Mouse (Mus musculus): ENCODE measurements around the gene Itgb2l. TPM values are rescaled to one million over a fixed set of nuclear protein-coding genes. Genes with fewer than 3 reads are reported as not detected.
"Not testable (repeated sequence)": the region's sequence is repeated elsewhere in the genome, so short reads cannot be mapped to it uniquely, and the experiment has no call there.

The Itgb2l gene
- polyA plus RNA-seq, 1 experiment, result 0.07 TPM

DNA sequence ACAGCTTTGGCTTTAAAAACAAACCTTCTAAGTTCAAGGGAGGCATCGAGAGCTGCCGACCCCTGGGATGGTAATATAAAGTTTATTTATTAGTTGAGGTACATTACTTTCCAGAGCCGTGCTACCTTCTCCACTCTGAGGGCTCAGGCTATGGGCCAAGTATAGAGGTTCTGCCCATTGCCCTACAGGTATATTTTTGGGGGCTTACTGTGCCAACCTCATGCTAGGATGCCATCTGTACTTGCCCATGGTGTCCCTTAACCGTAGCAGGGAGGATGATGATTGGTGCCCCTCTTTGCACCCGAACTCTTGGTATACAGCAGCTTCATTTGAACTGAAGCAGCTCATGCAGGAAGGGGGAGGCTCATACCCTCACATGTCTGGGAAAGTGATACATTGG is 14.2 kb upstream of the Itgb2l start:
- no peak for TF ChIP-seq MYOG (IDR thresholded peaks at IDR 0.05; ENCODE audit: control insufficient read depth in 1 of 3, insufficient read depth in 1 of 3, insufficient read length in 2 of 3, low read depth in 2 of 3)
- TF ChIP-seq REST (IDR thresholded peaks at IDR 0.05; ENCODE audit: insufficient read depth, insufficient read length), result no peak
- Histone ChIP-seq H3ac (ENCODE audit: control insufficient read depth, insufficient read length) (no peak overlapping the region), H3K27me3 (ENCODE audit: control insufficient read depth, insufficient read depth, insufficient read length) (peaks cover 7% of the 10 kb centered on the region), H3K4me2 (ENCODE audit: low read depth) (no peak overlapping the region), H3K4me3 (no peak overlapping the region), H3K79me2 (ENCODE audit: control insufficient read depth, insufficient read depth) (no peaks in the 10 kb centered on the region), H3K36me3 (ENCODE audit: control insufficient read depth, insufficient read depth) (no peaks in the 10 kb centered on the region)

DNA sequence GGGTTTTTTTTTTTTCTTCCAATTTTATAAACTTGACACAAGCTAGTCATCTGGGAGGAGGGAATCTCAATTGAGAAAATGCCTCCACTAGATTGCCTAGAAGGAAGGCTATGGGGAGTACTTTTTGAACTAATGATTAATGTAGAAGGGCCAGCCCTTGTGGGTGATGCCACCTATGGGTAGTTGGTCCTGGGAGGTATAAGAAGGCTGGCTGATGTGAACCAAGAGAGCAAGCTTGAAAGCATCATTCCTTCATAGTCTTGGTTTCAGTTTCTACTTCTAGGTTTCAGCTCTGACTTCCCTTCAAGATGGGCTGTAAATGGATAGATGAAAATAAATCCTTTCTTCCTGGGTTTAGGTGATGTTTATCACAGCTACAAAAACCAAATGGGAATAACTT is 10.7 kb upstream of the Itgb2l start:
- no peak overlapping the region for H3ac ChIP-seq (ENCODE audit: control insufficient read depth, insufficient read length)
- H3K27me3 ChIP-seq (ENCODE audit: control insufficient read depth, insufficient read depth, insufficient read length), result no peaks in the 10 kb centered on the region
- no peak overlapping the region for H3K4me3 ChIP-seq
- H3K36me3 ChIP-seq (ENCODE audit: control insufficient read depth, insufficient read depth), result no peaks in the 10 kb centered on the region
- H3K4me2 ChIP-seq (ENCODE audit: low read depth), result no peak overlapping the region
- TF ChIP-seq TCF12 (IDR thresholded peaks at IDR 0.05; ENCODE audit: insufficient read depth, poor library complexity, severe bottlenecking), result no peak
- TF ChIP-seq POLR2AphosphoS2 (IDR thresholded peaks at IDR 0.05; ENCODE audit: insufficient read length, low read depth), result no peak
- no peak for TF ChIP-seq CEBPB (IDR thresholded peaks at IDR 0.05; ENCODE audit: insufficient read depth, poor library complexity, severe bottlenecking)
- no peak for TF ChIP-seq REST (IDR thresholded peaks at IDR 0.05; ENCODE audit: insufficient read depth, insufficient read length)
- TF ChIP-seq POLR2A (IDR thresholded peaks at IDR 0.05; ENCODE audit: insufficient read length, low read depth), result no peak
- TF ChIP-seq TCF3 (IDR thresholded peaks at IDR 0.05; ENCODE audit: insufficient read length, low read depth), result no peak
- no peak for TF ChIP-seq MYOG (IDR thresholded peaks at IDR 0.05; ENCODE audit: control insufficient read depth in 1 of 3, insufficient read depth in 1 of 3, insufficient read length in 2 of 3, low read depth in 2 of 3)
- TF ChIP-seq MYOD1 (IDR thresholded peaks at IDR 0.05; ENCODE audit: control insufficient read depth in 1 of 3, insufficient read length in 2 of 3, low read depth in 2 of 3), result no peak
- no peaks in the 10 kb centered on the region for H3K79me2 ChIP-seq (ENCODE audit: control insufficient read depth, insufficient read depth)

DNA sequence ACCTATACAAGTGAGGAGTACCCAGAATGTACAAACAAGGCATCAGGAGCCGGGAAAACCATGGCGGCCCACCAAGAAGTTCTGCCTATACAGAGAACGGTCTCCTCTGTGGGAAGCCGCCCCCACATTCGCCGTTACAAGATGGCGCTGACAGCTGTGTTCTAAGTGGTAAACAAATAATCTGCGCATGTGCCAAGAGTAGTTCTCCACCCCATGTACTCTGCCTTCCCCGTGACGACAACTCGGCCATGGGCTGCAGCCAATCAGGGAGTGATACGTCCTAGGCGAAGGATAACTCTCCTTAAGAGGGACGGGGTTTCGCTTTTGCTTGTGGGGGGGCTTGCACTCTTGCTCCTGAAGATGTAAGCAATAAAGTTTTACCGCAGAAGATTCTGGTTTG is 7.5 kb upstream of the Itgb2l start:
- H3K27me3 ChIP-seq (ENCODE audit: control insufficient read depth, insufficient read depth, insufficient read length); H3ac ChIP-seq (ENCODE audit: control insufficient read depth, insufficient read length); H3K36me3 ChIP-seq (ENCODE audit: control insufficient read depth, insufficient read depth); H3K4me2 ChIP-seq (ENCODE audit: low read depth); H3K79me2 ChIP-seq (ENCODE audit: control insufficient read depth, insufficient read depth); H3K4me3 ChIP-seq: not testable (repeated sequence)

DNA sequence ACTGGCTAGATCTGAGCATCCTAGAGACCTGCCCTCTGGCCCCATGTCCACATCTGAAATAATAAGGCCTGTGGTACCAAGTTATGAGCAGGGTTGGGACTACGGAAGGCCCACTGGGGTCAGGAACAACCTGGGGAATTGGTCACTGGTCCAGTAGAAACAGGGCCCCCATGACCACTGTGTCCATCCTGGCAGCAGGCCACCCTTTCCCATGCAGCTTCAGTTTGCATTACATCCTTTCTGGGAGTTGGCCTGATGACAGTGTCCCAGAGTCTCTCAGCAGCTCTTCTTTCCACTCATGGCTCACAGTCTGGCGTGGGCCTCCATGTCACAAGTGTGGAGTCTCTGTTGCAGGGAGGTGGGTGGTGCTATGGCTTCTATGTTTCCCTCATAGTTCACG is 1.6 kb downstream of the Itgb2l start:
- no peaks in the 10 kb centered on the region for H3K36me3 ChIP-seq (ENCODE audit: control insufficient read depth, insufficient read depth)
- H3K79me2 ChIP-seq (ENCODE audit: control insufficient read depth, insufficient read depth), result no peaks in the 10 kb centered on the region
- no peak overlapping the region for H3K4me2 ChIP-seq (ENCODE audit: low read depth)
- no peaks in the 10 kb centered on the region for H3K27me3 ChIP-seq (ENCODE audit: control insufficient read depth, insufficient read depth, insufficient read length)
- H3ac ChIP-seq (ENCODE audit: control insufficient read depth, insufficient read length), result no peak overlapping the region
- no peak overlapping the region for H3K4me3 ChIP-seq
- TF ChIP-seq MAX (IDR thresholded peaks at IDR 0.05; ENCODE audit: low read depth) (no peak), TCF12 (IDR thresholded peaks at IDR 0.05; ENCODE audit: insufficient read depth, poor library complexity, severe bottlenecking) (no peak), E2F4 (IDR thresholded peaks at IDR 0.05; ENCODE audit: insufficient read depth) (no peak), CEBPB (IDR thresholded peaks at IDR 0.05; ENCODE audit: insufficient read depth, poor library complexity, severe bottlenecking) (no peak), SRF (IDR thresholded peaks at IDR 0.05; ENCODE audit: control insufficient read depth, insufficient read length, low read depth) (no peak), MYOG (IDR thresholded peaks at IDR 0.05; ENCODE audit: control insufficient read depth in 1 of 3, insufficient read depth in 1 of 3, insufficient read length in 2 of 3, low read depth in 2 of 3) (no peak), REST (IDR thresholded peaks at IDR 0.05; ENCODE audit: insufficient read depth, insufficient read length) (no peak), MYOD1 (IDR thresholded peaks at IDR 0.05; ENCODE audit: control insufficient read depth in 1 of 3, insufficient read length in 2 of 3, low read depth in 2 of 3) (no peak), POLR2A (IDR thresholded peaks at IDR 0.05; ENCODE audit: insufficient read length, low read depth) (no peak), TCF3 (IDR thresholded peaks at IDR 0.05; ENCODE audit: insufficient read length, low read depth) (no peak), USF1 (IDR thresholded peaks at IDR 0.05; ENCODE audit: low read depth) (no peak), POLR2AphosphoS2 (IDR thresholded peaks at IDR 0.05; ENCODE audit: insufficient read length, low read depth) (no peak)

DNA sequence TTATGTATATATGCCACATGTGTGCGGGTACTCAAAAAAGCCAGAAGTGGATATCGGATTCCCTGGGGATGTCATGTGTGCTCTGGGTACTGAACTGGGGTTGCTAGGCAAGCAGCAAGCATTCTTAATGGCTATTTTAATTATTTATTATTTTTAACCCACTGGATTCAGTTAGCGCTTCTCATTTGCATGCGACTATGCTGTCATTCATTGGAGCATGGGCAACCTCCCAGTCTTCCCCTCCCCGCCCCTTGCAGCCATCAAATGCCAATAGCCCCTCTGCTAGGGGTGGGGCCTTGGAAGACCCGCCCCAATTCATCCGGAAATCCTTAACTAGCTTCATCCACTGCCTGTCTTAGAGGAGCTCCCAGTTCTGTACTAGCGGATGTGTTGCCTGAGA is 2.5 kb downstream of the Itgb2l start:
- H3K4me2 ChIP-seq (ENCODE audit: low read depth), result no peak overlapping the region

More for the DNA sequence above, 2.5 kb downstream of the Itgb2l start:
- H3K4me3 ChIP-seq, result no peak overlapping the region
- H3ac ChIP-seq (ENCODE audit: control insufficient read depth, insufficient read length), result no peak overlapping the region
- no peaks in the 10 kb centered on the region for H3K36me3 ChIP-seq (ENCODE audit: control insufficient read depth, insufficient read depth)
- no peaks in the 10 kb centered on the region for H3K79me2 ChIP-seq (ENCODE audit: control insufficient read depth, insufficient read depth)
- no peak for TF ChIP-seq POLR2A (IDR thresholded peaks at IDR 0.05; ENCODE audit: insufficient read length, low read depth)
- no peak for TF ChIP-seq USF1 (IDR thresholded peaks at IDR 0.05; ENCODE audit: low read depth)
- no peak for TF ChIP-seq MYOG (IDR thresholded peaks at IDR 0.05; ENCODE audit: control insufficient read depth in 1 of 3, insufficient read depth in 1 of 3, insufficient read length in 2 of 3, low read depth in 2 of 3)
- TF ChIP-seq POLR2AphosphoS2 (IDR thresholded peaks at IDR 0.05; ENCODE audit: insufficient read length, low read depth), result no peak
- no peak for TF ChIP-seq TCF3 (IDR thresholded peaks at IDR 0.05; ENCODE audit: insufficient read length, low read depth)
- TF ChIP-seq TCF12 (IDR thresholded peaks at IDR 0.05; ENCODE audit: insufficient read depth, poor library complexity, severe bottlenecking), result no peak
- no peak for TF ChIP-seq CEBPB (IDR thresholded peaks at IDR 0.05; ENCODE audit: insufficient read depth, poor library complexity, severe bottlenecking)
- H3K27me3 ChIP-seq (ENCODE audit: control insufficient read depth, insufficient read depth, insufficient read length), result no peaks in the 10 kb centered on the region

Measured in myocyte (in vitro differentiated cells).